38 mouse cellular contexts compared by ENCODE assay signal in genomic region chr1:107350392-107350791, GRCm38 (mm10). TPM values are rescaled to one million over a fixed set of nuclear protein-coding genes. Genes with fewer than 3 reads are reported as not detected.
"Had no signal": no experiment of that assay in that cellular context is flagged by ENCODE, and none has a peak within 500 bp of the region (broad histone marks: within the 10 kb centered on the region; RNA-seq: fewer than 3 reads in every experiment).

No protein-coding gene starts in this region.

- H3K9ac ChIP-seq: heart, embryonic 12.5 days; hindbrain, embryonic 12.5 days; hindbrain, embryonic 14.5 days; kidney, embryonic 15.5 days; limb, embryonic 12.5 days; liver, embryonic 13.5 days; liver, embryonic 15.5 days had no signal

- H3K27me3 ChIP-seq: heart, embryonic 12.5 days; hindbrain, embryonic 12.5 days; kidney, embryonic 15.5 days; limb, embryonic 12.5 days; liver, embryonic 13.5 days; liver, embryonic 15.5 days had no signal

- H3K27ac ChIP-seq: heart, embryonic 10.5 days; hindbrain, embryonic 10.5 days; hindbrain, embryonic 12.5 days; hindbrain, embryonic 14.5 days; kidney, embryonic 15.5 days; kidney, postnatal 0 days; layer of hippocampus, adult 2 months; left cerebral cortex, adult 2 months; limb, embryonic 10.5 days; limb, embryonic 12.5 days; liver, embryonic 13.5 days; liver, embryonic 15.5 days had no signal

- H3K36me3 ChIP-seq: heart, embryonic 10.5 days; heart, embryonic 12.5 days; hindbrain, embryonic 10.5 days; hindbrain, embryonic 12.5 days; kidney, embryonic 15.5 days; limb, embryonic 10.5 days; limb, embryonic 12.5 days; liver, embryonic 13.5 days; liver, embryonic 15.5 days had no signal

- DNase-seq: gastrocnemius, postnatal 14 days; gastrocnemius, postnatal 36 days; heart, adult 18-20 months; heart, postnatal 10 days; heart, postnatal 4 days; kidney, adult 11 months; kidney, adult 2 months; kidney, adult 9 months; kidney, postnatal 14 days; kidney, postnatal 4 days; liver; liver, embryonic 13.5 days had no signal

- H3K9me3 ChIP-seq: heart, embryonic 10.5 days; heart, embryonic 12.5 days; hindbrain, embryonic 10.5 days; hindbrain, embryonic 12.5 days; kidney, embryonic 15.5 days; limb, embryonic 10.5 days; limb, embryonic 12.5 days; liver, embryonic 13.5 days; liver, embryonic 15.5 days had no signal

- H3K4me2 ChIP-seq: heart, embryonic 12.5 days; hindbrain, embryonic 12.5 days; hindbrain, embryonic 14.5 days; kidney, embryonic 15.5 days; limb, embryonic 12.5 days; liver, embryonic 11.5 days; liver, embryonic 13.5 days; liver, embryonic 15.5 days had no signal

- H3K4me3 ChIP-seq: heart, embryonic 10.5 days; heart, embryonic 12.5 days; hindbrain, embryonic 10.5 days; hindbrain, embryonic 12.5 days; kidney, embryonic 15.5 days; layer of hippocampus, adult 2 months; left cerebral cortex, adult 2 months; limb, embryonic 10.5 days; limb, embryonic 12.5 days; liver, embryonic 13.5 days; liver, embryonic 15.5 days had no signal

- ATAC-seq: intestine, embryonic 16.5 days had no signal

- H3K4me1 ChIP-seq: heart, embryonic 10.5 days; hindbrain, embryonic 10.5 days; hindbrain, embryonic 12.5 days; kidney, embryonic 15.5 days; limb, embryonic 10.5 days; limb, embryonic 12.5 days; liver, embryonic 15.5 days had no signal

RNA-seq across cellular contexts. Expression of gene Serpinb11, which starts 10.6 kb away (rescaled TPM):
- total RNA-seq: gastrocnemius, adult 18-20 months; gastrocnemius, adult 8-10 months; gastrocnemius, postnatal 14 days; gastrocnemius, postnatal 36 days; heart, adult 8-10 months; heart, postnatal 10 days; heart, postnatal 25 days; heart, postnatal 4 days; layer of hippocampus, adult 2 months; layer of hippocampus, postnatal 10 days; layer of hippocampus, postnatal 25 days; left cerebral cortex, adult 2 months; left cerebral cortex, postnatal 14 days; left cerebral cortex, postnatal 36 days had no signal
- polyA plus RNA-seq: gonadal fat pad, adult 2 months; heart, embryonic 10.5 days; heart, embryonic 12.5 days; heart, embryonic 14.5 days; hindbrain, embryonic 10.5 days; hindbrain, embryonic 12.5 days; hindbrain, embryonic 14.5 days; intestine, embryonic 14.5 days; intestine, embryonic 16.5 days; kidney, adult 2 months; kidney, postnatal 0 days; limb, embryonic 10.5 days; limb, embryonic 12.5 days; liver, embryonic 11.5 days; liver, embryonic 13.5 days; liver, embryonic 15.5 days had no signal

RNA-seq across cellular contexts. Expression of gene Serpinb7, which starts 49.1 kb away (rescaled TPM):
- total RNA-seq: gastrocnemius, postnatal 14 days; gastrocnemius, postnatal 36 days; heart, adult 18-20 months; heart, adult 8-10 months; heart, postnatal 10 days; heart, postnatal 25 days; heart, postnatal 4 days; layer of hippocampus, adult 2 months; layer of hippocampus, postnatal 10 days; layer of hippocampus, postnatal 25 days; left cerebral cortex, adult 2 months; left cerebral cortex, postnatal 14 days; left cerebral cortex, postnatal 36 days had no signal
- polyA plus RNA-seq: gonadal fat pad, adult 2 months; heart, embryonic 10.5 days; heart, embryonic 12.5 days; heart, embryonic 14.5 days; hindbrain, embryonic 12.5 days; hindbrain, embryonic 14.5 days; hindbrain, embryonic 16.5 days; intestine, embryonic 14.5 days; kidney, adult 2 months; kidney, embryonic 15.5 days; kidney, postnatal 0 days; limb, embryonic 10.5 days; limb, embryonic 12.5 days; liver, embryonic 13.5 days had no signal
